Mouse (Mus musculus): ENCODE measurements around the gene Snrpa1. TPM values are rescaled to one million over a fixed set of nuclear protein-coding genes. Genes with fewer than 3 reads are reported as not detected.
A peak's percentile ranks its signal among the peaks of the same experiment; 100 is the strongest.

Gene Snrpa1
- polyA plus RNA-seq, 1 experiment from 2014 or later = 159 TPM

- Histone ChIP-seq H3K36me3 (peaks cover 1% of the 10 kb centered on the region), H3K9me3 (no peaks in the 10 kb centered on the region), H3K27ac (no peak overlapping the region), H3K9ac (replicated peaks) (no peak overlapping the region), H3K4me3 (replicated peaks) (no peak overlapping the region), H3K4me1 (replicated peaks) (peaks cover 52% of the 10 kb centered on the region), H3K27me3 (no peaks in the 10 kb centered on the region), H3K4me2 (replicated peaks) (no peak overlapping the region)
- no peak for ATAC-seq
- WGBS = 88% methylated on average over 1 of the region's 1 CpGs
Measured at GRCm38 (mm10) chr7:66120139-66120538, 61.3 kb downstream of the Snrpa1 start.

DNA sequence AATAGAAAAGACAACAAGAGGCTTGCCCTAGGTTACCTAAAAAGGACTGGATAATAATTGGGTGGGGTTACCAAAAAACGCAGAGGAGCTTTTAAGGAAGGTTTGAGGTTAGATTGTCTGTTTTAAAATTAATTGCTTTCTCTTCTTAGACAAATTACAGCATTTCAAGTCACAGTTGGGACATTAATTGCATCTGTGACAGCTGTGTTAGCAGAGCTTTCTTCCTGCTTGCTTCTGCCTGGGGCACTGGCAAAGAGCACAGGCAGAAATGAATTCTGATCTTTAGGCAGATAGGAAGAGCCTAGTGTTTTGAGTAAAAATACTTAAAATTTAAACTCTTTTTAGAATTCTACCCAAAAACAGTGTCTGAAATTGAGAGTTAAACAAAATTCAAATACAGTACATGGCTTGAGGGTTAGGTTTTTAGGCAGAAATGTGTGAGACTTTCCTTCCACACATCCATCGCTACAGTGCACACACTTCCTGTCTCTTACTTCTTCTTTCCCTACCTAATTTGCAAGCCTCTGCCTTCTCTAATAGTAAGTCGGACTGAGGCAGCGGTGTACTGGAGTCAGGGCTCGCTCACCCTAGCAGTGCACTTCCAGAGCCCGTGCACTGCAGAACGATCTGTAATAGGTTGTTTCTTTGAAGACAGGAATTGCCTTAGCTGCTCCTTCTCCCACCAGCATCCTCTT lies 62.0 kb downstream of the Snrpa1 start:
- 71% methylated on average over 7 of the region's 7 CpGs for WGBS
- Histone ChIP-seq H3K9ac (replicated peaks) (no peak overlapping the region), H3K4me2 (replicated peaks) (no peak overlapping the region), H3K27me3 (no peaks in the 10 kb centered on the region), H3K27ac (peak overlapping the region; percentile 19; the same call in 1 of the 2 replicates), H3K36me3 (peaks cover 8% of the 10 kb centered on the region), H3K9me3 (no peaks in the 10 kb centered on the region), H3K4me3 (replicated peaks) (no peak overlapping the region), H3K4me1 (replicated peaks) (peaks cover 45% of the 10 kb centered on the region)
- ATAC-seq = no peak

Other genes with a start within 250 kb of the Snrpa1 start
- 0.52 and 0.74 TPM in 2 replicates for gene Pcsk6, start 197.3 kb upstream of the Snrpa1 start, polyA plus RNA-seq (2015; fragmentation: Nextera tagmentation; extraction: Ambion mirVana)
- gene Gm45213, start 15.4 kb upstream of the Snrpa1 start, polyA plus RNA-seq (2015; fragmentation: Nextera tagmentation; extraction: Ambion mirVana) = not detected in 2 replicates
- gene Selenos, start 20.6 kb downstream of the Snrpa1 start, polyA plus RNA-seq (2015; fragmentation: Nextera tagmentation; extraction: Ambion mirVana) = 79.1 and 82.7 TPM in 2 replicates
- gene Chsy1, start 50.5 kb downstream of the Snrpa1 start, polyA plus RNA-seq (2015; fragmentation: Nextera tagmentation; extraction: Ambion mirVana) = 11.1 and 11.8 TPM in 2 replicates